Mouse (Mus musculus) stomach, postnatal 0 days (tissue): ENCODE measurements around the gene Wfdc3. TPM values are rescaled to one million over a fixed set of nuclear protein-coding genes. Genes with fewer than 3 reads are reported as not detected.
A peak's percentile ranks its signal among the peaks of the same experiment; 100 is the strongest.

Experiments used
- ATAC-seq: fragments of 200-750 bp; cut with Nextera tagmentation; 2 replicates; pipeline ENCODE4 v1.8.0; 2017; ENCODE audit not compliant: low FRiP score, low TSS enrichment
- DNase-seq: peaks from one replicate; pipeline ENCODE4 v3.0.0-alpha.2; 2016; ENCODE audit warnings: low spot score
- H3K27ac ChIP-seq: fragments of 300-500 bp; sonication (generic); replicated peaks from 2 replicates; pipeline ENCODE4 v1.5.1; 2014; ENCODE audit warnings: mild to moderate bottlenecking, control low read depth
- H3K27me3 ChIP-seq: fragments of 300-500 bp; sonication (generic); 2 replicates; pipeline ENCODE4 v1.6.1; 2014; ENCODE audit warnings: low read length; ENCODE audit not compliant: control insufficient read depth, insufficient read depth
- H3K36me3 ChIP-seq: fragments of 300-500 bp; sonication (generic); 2 replicates; pipeline ENCODE4 v1.6.1; 2014; ENCODE audit warnings: low read length, mixed read lengths; ENCODE audit not compliant: control insufficient read depth, insufficient read depth
- H3K4me1 ChIP-seq: fragments of 300-500 bp; sonication (generic); replicated peaks from 2 replicates; pipeline ENCODE4 v1.6.1; 2014; ENCODE audit warnings: antibody characterized with exemption; ENCODE audit not compliant: control insufficient read depth, insufficient read depth
- H3K4me2 ChIP-seq: fragments of 300-500 bp; sonication (generic); replicated peaks from 2 replicates; pipeline ENCODE4 v1.6.1; 2014; ENCODE audit warnings: low read depth, mild to moderate bottlenecking, control low read depth, moderate library complexity
- H3K4me3 ChIP-seq: fragments of 300-500 bp; sonication (generic); 2 replicates; pipeline ENCODE4 v1.5.1; 2014; ENCODE audit warnings: low read depth, low read length, control low read depth
- H3K9ac ChIP-seq: fragments of 300-500 bp; sonication (generic); 2 replicates; pipeline ENCODE4 v1.6.1; 2014; ENCODE audit warnings: mild to moderate bottlenecking, low read length, control low read depth, mixed read lengths
- H3K9me3 ChIP-seq: fragments of 300-500 bp; sonication (generic); 2 replicates; pipeline ENCODE4 v1.6.1; 2016; ENCODE audit warnings: low read length; ENCODE audit not compliant: control insufficient read depth
- CTCF ChIP-seq: IDR thresholded peaks from 2 replicates; pipeline ENCODE4 v1.5.1; 2016; ENCODE audit warnings: antibody characterized with exemption, low read depth, mild to moderate bottlenecking, moderate library complexity
- EP300 ChIP-seq: optimal IDR thresholded peaks from 2 replicates; pipeline ENCODE3; 2016; ENCODE audit warnings: antibody characterized with exemption
- WGBS: fragments of 180-500 bp; shearing (Covaris S2); extraction: QIAGEN DNeasy Blood & Tissue Kit; methylation state at CpG from one replicate; pipeline ENCODE4 v1.1.7; 2014; 5-methylcytosine and 5-hydroxymethylcytosine counted together
- polyA plus RNA-seq: library from polyadenylated mRNA; unstranded; fragments of >200 nt; fragmentation: Nextera tagmentation; extraction: Ambion mirVana; gene quantifications from 2 replicates; pipeline ENCODE4 v1.2.1, GENCODE M21; 2015

Wfdc3 gene
- polyA plus RNA-seq, 1 experiment from 2014 or later: 1.4 TPM

- Histone ChIP-seq H3K36me3 (no peaks in the 10 kb centered on the region), H3K4me2 (no peak overlapping the region), H3K27me3 (no peaks in the 10 kb centered on the region), H3K9me3 (no peaks in the 10 kb centered on the region), H3K4me1 (no peaks in the 10 kb centered on the region), H3K4me3 (no peak overlapping the region), H3K9ac (no peak overlapping the region), H3K27ac (no peak overlapping the region)
- no peak for ATAC-seq
- DNase-seq: no peak
- no peak for TF ChIP-seq EP300
- TF ChIP-seq CTCF: no peak
- 75% methylated on average over 7 of the region's 7 CpGs for WGBS
Observed at GRCm38 (mm10) chr2:164778809-164779208, 33.1 kb upstream of the Wfdc3 start.

DNA sequence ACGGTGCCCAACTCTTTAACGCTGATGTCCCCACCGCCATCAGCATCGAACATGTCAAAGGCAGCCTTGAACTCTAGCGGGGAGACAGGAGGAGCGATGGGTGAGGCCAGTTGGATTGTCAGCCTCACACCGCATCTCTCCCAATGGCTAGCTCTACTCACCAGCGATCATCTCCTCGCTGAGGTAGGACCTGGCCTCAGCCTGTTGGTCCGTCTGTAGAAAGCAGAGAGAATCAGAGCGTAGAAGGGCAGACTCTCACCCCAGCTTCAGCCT lies 32.2 kb upstream of the Wfdc3 start:
- DNase-seq: no peak
- ATAC-seq: no peak
- 88% methylated on average over 11 of the region's 11 CpGs for WGBS
- Histone ChIP-seq H3K27ac (no peak overlapping the region), H3K9ac (no peak overlapping the region), H3K4me2 (no peak overlapping the region), H3K4me3 (no peak overlapping the region), H3K4me1 (no peaks in the 10 kb centered on the region), H3K9me3 (no peaks in the 10 kb centered on the region), H3K27me3 (no peaks in the 10 kb centered on the region), H3K36me3 (no peaks in the 10 kb centered on the region)
- TF ChIP-seq EP300 (no peak), CTCF (no peak)

- no peaks in the 10 kb centered on the region for H3K27me3 ChIP-seq
- no peaks in the 10 kb centered on the region for H3K36me3 ChIP-seq
- no peaks in the 10 kb centered on the region for H3K9me3 ChIP-seq
- H3K4me3 ChIP-seq: no peak overlapping the region
- no peak for DNase-seq
- no peak overlapping the region for H3K4me2 ChIP-seq
- TF ChIP-seq EP300: no peak
- no peak overlapping the region for H3K9ac ChIP-seq
- no peak for ATAC-seq
- no peak overlapping the region for H3K27ac ChIP-seq
- 74% methylated on average over 30 of the region's 30 CpGs for WGBS
- H3K4me1 ChIP-seq: no peaks in the 10 kb centered on the region
Observed at GRCm38 (mm10) chr2:164777246-164778014, 31.7 kb upstream of the Wfdc3 start.

DNA sequence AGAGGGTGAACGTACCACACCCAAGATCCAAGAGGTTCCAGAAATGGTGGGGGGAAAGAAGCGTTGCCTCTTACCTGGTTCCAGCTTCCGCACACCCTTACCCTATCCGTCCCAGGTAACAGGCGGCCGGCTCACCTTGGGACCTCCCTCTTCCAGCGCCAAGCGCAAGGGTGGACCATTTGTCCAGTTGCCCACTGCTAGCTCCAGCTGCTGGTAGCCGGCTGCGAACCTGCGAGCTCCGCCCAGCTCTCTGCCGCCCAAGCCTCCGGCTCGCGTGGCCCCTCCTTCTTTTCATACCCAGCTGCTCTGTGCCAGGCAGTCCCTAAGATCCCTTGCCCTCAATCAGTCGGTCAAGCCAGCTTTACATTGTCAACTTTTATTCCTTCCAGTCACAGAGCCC lies 31.1 kb upstream of the Wfdc3 start:
- Histone ChIP-seq H3K4me3 (no peak overlapping the region), H3K27ac (no peak overlapping the region), H3K9ac (no peak overlapping the region), H3K9me3 (no peaks in the 10 kb centered on the region), H3K4me1 (no peaks in the 10 kb centered on the region), H3K27me3 (no peaks in the 10 kb centered on the region), H3K36me3 (no peaks in the 10 kb centered on the region), H3K4me2 (no peak overlapping the region)
- TF ChIP-seq CTCF (no peak), EP300 (no peak)
- ATAC-seq: no peak
- 61% methylated on average over 17 of the region's 17 CpGs for WGBS
- no peak for DNase-seq

- no peaks in the 10 kb centered on the region for H3K9me3 ChIP-seq
- DNase-seq (no peak), ATAC-seq (no peak)
- no peaks in the 10 kb centered on the region for H3K27me3 ChIP-seq
- no peak overlapping the region for H3K4me2 ChIP-seq
- H3K27ac ChIP-seq: no peak overlapping the region
- no peaks in the 10 kb centered on the region for H3K4me1 ChIP-seq
- TF ChIP-seq CTCF (no peak), EP300 (no peak)
- H3K4me3 ChIP-seq: no peak overlapping the region
- H3K36me3 ChIP-seq: no peaks in the 10 kb centered on the region; the same call in 1 of the 2 replicates
- H3K9ac ChIP-seq: no peak overlapping the region
- 68% methylated on average over 6 of the region's 6 CpGs for WGBS
Observed at GRCm38 (mm10) chr2:164776130-164776529, 30.4 kb upstream of the Wfdc3 start.

GRCm38 (mm10) chr2:164773989-164774364 lies 28.2 kb upstream of the Wfdc3 start:
- 43% methylated on average over 5 of the region's 5 CpGs for WGBS
- Histone ChIP-seq H3K9ac (no peak overlapping the region), H3K4me3 (no peak overlapping the region), H3K27me3 (no peaks in the 10 kb centered on the region), H3K4me2 (no peak overlapping the region), H3K36me3 (no peaks in the 10 kb centered on the region; the same call in 1 of the 2 replicates), H3K27ac (no peak overlapping the region), H3K4me1 (0 out of 2 replicates have a peak, but pooled peaks cover 4% of the 10 kb centered on the region), H3K9me3 (no peaks in the 10 kb centered on the region)
- TF ChIP-seq CTCF: no peak
- no peak for TF ChIP-seq EP300
- ATAC-seq (0 out of 2 replicates have a peak, but pooled peaks have one; percentile 6), DNase-seq (no peak)
